Mouse (Mus musculus): ENCODE results near the gene Dppa2.

Dppa2 gene

DNA sequence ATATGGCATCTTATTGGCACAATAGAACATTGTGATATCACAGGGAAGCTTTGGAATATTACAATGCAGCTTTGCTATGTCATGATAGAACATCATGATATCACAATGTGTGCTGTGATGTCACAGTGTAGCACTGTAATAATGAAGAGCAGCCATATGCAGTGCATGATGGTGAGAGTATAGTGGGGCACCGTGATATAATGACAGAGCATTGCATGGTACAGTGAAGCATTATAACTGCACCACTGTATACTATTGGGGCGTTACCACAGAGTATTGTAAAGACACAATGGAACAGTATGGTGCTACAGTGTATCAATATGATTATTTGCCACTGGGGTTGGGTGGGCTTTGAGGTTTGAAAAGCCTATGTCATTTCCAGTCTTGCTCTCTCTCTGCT, 40.5 kb downstream of the Dppa2 start:
- DNase-seq (ENCODE audit: low spot score in 2 of 2) = no peak

DNA sequence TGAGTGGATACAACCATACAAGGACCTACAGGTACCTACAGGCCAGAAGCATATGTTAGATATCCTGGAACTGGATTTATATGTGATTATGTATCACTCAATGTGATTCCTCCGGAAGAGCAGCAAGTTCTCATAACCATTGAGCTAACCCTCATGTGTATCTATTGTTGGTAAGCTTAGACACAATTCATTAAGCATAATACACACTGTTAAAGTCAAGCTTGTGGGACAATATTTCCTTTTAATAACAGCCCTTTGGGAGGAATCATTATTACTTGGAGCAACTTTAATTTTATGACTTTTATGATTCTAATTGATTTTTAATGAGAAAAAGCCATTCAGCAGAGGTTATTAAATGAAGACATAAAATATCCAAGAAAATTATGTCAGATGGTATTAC, 43.5 kb downstream of the Dppa2 start:
- no peak for DNase-seq (ENCODE audit: low spot score in 2 of 2)

DNA sequence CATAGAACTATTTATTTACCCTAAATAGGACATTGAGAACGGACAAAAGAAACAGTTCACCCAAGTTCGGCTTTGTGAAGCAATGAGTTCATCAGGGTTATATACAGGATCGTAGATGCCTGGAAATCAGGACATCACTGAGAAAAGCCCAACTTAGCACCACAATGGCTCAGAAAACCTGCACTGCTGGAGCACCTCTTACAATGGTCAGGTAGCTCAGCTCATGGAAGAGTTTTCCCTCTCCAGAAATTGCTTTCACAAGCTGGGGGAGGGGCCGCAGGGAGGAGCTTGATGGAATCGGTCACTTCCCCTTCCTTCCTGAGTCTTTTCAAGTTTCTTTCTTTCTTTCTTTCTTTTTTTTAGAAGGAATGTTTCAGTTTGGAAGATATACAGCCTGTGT, 52.0 kb downstream of the Dppa2 start:
- no peak for DNase-seq (ENCODE audit: low spot score in 2 of 2)

DNA sequence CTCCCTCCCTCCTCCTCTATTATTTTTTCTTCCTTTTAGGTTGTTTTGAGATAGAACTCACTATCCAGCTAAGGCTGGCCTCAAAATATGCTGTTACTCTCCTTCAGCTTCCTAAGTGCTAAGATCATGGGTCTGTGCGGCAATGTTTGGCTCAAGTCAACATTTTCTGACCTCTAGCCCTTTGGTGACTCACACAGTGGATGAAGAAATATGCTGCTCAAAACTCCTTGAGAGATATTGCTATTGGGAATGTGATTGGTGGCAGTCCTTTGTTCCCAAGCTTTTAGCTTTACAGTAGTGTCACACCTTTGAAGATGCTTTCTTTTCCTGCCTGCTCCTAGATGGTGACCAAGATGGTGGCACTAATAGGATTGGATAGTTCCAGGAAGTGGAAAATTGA, 52.7 kb downstream of the Dppa2 start:
- no peak for DNase-seq (ENCODE audit: low spot score in 2 of 2)

DNA sequence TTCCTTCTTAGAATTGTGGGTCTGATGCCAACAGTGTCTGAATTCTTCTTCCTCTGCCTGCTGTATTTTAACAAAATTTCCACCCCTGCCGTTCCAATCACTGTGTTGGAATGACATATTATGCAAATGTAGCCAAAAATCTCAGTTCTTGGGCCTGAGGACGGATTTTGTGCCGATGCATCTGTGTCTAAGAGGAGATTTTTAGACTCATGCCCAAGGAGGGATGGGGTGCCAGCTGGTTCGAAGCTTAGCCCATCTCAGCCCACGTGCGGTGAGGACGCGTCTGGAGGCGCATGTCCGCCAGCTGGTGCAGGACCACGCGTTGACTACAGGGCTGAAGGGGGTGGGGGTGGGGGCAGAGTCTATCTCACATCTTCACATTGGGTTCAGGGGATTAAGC, 57.2 kb downstream of the Dppa2 start:
- DNase-seq (ENCODE audit: low spot score in 2 of 2) = no peak

DNA sequence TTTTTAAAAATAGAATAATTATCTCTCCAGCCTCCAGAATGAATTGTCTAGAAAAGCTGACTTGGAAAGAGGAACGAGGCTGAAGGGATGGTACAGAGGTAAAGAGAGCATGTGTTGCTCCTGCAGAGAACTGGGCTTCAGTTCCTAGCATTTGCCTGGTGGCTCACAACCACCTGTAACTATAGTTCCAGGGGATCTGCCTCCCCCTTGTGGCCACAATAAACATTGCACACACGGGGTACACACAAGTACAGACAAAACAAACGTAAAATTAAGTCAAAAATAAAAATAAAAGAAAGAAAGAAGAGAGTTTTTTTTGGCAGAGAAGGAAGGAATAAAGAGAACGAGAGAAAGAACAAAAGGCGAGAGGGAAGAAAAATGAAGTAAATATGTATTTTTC, 63.1 kb downstream of the Dppa2 start:
- DNase-seq (ENCODE audit: low spot score in 2 of 2) = no peak

DNA sequence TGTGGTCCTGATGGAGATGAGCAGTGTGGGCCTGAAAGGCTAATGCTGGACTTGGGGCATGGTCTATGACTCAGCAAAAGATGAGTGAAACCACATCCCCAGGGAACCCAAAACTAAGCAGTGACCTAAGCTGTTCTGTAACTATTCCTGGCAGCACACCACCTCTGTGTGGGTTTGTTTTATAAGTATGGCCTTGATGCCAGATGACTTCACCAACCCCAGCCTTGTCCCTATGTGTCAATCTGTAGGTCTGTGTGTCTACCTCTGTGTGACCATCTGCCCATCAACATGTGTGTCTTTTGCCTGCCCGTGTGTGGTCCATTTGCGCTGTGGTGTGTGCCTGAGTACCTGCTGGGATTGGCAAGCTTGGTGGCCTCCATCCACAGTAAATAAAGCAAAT, 64.4 kb downstream of the Dppa2 start:
- DNase-seq (ENCODE audit: low spot score in 2 of 2) = no peak

Measured in spleen, postnatal 10 days (tissue).